Mouse (Mus musculus): ENCODE data around the gene Shd. TPM values are rescaled to one million over a fixed set of nuclear protein-coding genes. Genes with fewer than 3 reads are reported as not detected.
A peak's percentile ranks its signal among the peaks of the same experiment; 100 is the strongest.

The Shd gene
- polyA plus RNA-seq, 1 experiment, result 4.3 TPM

DNA sequence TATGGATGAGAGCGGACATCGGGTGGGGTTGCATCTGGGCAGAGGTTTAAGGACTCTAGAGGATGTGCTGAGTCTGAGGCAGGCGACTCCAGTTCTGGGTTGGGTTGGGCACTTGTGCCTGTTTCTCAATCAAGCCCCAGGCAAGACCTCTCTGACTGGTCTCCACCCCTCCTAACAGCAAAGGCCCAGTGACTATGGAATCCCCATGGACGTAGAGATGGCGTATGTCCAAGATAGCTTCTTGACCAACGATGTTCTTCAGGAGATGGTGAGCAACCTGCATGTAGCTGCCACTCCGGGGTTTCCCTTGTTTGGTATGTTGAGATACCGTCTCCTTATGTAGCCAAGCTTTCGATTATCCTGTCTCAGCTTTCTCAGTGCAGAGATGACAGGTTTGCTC lies 45.0 kb downstream of the Shd start:
- H3K36me3 ChIP-seq (ENCODE audit: control insufficient read depth, insufficient read depth, low read length, poor library complexity, severe bottlenecking), result peaks cover 39% of the 10 kb centered on the region
- TF ChIP-seq CTCF (IDR thresholded peaks at IDR 0.05; ENCODE audit: low read depth, low read length) (no peak), POLR2A (IDR thresholded peaks at IDR 0.05; ENCODE audit: insufficient read depth, low read length) (no peak), EP300 (IDR thresholded peaks at IDR 0.05; ENCODE audit: insufficient read depth, low read depth, low read length) (no peak)
- no peaks in the 10 kb centered on the region for H3K9me3 ChIP-seq (replicated peaks; ENCODE audit: control insufficient read depth, insufficient read depth, low read length, poor library complexity, severe bottlenecking)

DNA sequence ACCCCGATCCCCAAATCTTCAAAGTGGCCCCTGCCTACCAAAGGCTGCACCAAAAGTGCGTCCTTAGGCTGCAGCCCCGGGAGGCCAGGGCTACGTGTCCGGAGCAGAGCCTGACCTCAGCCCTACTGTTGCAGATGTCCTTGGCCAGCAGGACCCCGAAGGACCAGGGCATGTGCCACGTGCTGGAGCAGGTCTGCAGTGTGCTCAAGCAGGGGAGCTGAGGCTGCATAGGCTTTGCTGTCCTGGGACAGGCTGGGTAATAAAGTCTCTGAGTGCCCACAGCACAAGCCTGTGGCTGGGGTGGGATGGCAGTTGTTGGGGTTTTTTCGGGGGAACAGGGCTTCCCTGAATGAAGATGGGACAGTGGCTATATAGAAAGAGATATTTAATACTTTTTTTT lies 46.1 kb downstream of the Shd start:
- Histone ChIP-seq H3K36me3 (ENCODE audit: control insufficient read depth, insufficient read depth, low read length, poor library complexity, severe bottlenecking) (peaks cover 37% of the 10 kb centered on the region), H3K4me3 (ENCODE audit: low read depth, low read length) (no peak overlapping the region), H3K27ac (ENCODE audit: insufficient read depth, low read length) (no peak overlapping the region), H3K9ac (ENCODE audit: low read depth, poor library complexity, severe bottlenecking) (no peak overlapping the region), H3K27me3 (ENCODE audit: control insufficient read depth, insufficient read depth, low read length, poor library complexity, severe bottlenecking) (no peaks in the 10 kb centered on the region), H3K9me3 (replicated peaks; ENCODE audit: control insufficient read depth, insufficient read depth, low read length, poor library complexity, severe bottlenecking) (no peaks in the 10 kb centered on the region), H3K4me1 (ENCODE audit: control insufficient read depth, insufficient read depth, low read length) (no peaks in the 10 kb centered on the region)
- TF ChIP-seq EP300 (IDR thresholded peaks at IDR 0.05; ENCODE audit: insufficient read depth, low read depth, low read length), result no peak
- TF ChIP-seq POLR2A (IDR thresholded peaks at IDR 0.05; ENCODE audit: insufficient read depth, low read length), result no peak
- TF ChIP-seq CTCF (IDR thresholded peaks at IDR 0.05; ENCODE audit: low read depth, low read length), result no peak

More for the DNA sequence above, 45.0 kb downstream of the Shd start:
- Histone ChIP-seq H3K27ac (ENCODE audit: insufficient read depth, low read length) (no peak overlapping the region), H3K9ac (ENCODE audit: low read depth, poor library complexity, severe bottlenecking) (no peak overlapping the region), H3K4me1 (ENCODE audit: control insufficient read depth, insufficient read depth, low read length) (peaks cover 1% of the 10 kb centered on the region), H3K4me3 (ENCODE audit: low read depth, low read length) (no peak overlapping the region), H3K27me3 (ENCODE audit: control insufficient read depth, insufficient read depth, low read length, poor library complexity, severe bottlenecking) (no peaks in the 10 kb centered on the region)

DNA sequence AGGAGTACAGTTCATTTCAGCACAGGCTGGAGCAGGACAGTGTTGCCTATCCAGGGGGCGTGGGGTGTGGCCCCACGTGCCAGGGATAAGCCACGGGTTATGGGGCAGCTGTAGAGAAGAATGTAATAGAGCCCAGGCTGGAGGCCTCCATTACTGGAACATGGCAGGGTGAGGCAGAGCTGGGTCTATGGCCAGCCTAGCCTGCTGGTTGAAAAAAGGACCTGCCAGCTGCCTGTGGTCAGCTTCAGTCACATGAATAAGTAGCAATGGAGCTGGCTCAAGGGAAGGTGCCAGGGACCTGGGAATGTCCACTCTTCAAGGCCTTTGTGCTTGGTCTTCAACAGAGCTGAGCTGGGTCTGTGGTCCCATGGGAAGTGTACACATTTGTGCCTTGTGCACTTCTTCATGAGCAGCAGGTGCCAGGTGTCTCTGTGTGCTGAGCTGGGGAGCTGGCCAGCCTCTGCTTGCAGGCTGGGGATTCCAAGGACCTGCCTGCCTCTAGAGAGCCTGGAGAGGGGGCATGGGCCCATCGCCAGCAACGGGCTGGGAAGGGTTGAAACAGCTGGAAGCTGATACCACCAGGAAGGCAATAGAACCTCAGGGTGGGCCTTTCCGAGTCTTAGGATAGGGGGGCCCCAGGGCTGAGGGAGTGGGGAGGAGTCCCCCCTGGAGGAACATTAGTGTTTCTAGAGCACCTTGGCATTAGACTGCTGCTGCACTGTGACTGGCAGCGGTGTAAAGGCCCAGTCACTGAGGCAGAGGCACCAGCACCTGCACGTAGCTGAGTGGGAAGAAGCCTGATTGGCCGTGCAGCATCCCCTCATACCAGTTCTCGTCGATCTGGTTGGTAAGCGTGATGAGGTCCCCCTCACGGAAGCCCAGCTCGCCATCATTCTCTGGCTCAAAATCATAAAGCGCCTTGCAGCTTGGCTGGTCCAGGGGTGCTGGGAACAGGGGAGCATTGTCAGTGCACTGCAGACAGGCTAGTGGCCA lies 46.8 kb downstream of the Shd start:
- no peak overlapping the region for H3K27ac ChIP-seq (ENCODE audit: insufficient read depth, low read length)
- H3K4me3 ChIP-seq (ENCODE audit: low read depth, low read length), result no peak overlapping the region
- H3K27me3 ChIP-seq (ENCODE audit: control insufficient read depth, insufficient read depth, low read length, poor library complexity, severe bottlenecking), result no peaks in the 10 kb centered on the region
- H3K36me3 ChIP-seq (ENCODE audit: control insufficient read depth, insufficient read depth, low read length, poor library complexity, severe bottlenecking), result peaks cover 31% of the 10 kb centered on the region
- no peaks in the 10 kb centered on the region for H3K4me1 ChIP-seq (ENCODE audit: control insufficient read depth, insufficient read depth, low read length)
- no peak overlapping the region for H3K9ac ChIP-seq (ENCODE audit: low read depth, poor library complexity, severe bottlenecking)
- TF ChIP-seq POLR2A (IDR thresholded peaks at IDR 0.05; ENCODE audit: insufficient read depth, low read length) (no peak), EP300 (IDR thresholded peaks at IDR 0.05; ENCODE audit: insufficient read depth, low read depth, low read length) (no peak), CTCF (IDR thresholded peaks at IDR 0.05; ENCODE audit: low read depth, low read length) (no peak)
- no peaks in the 10 kb centered on the region for H3K9me3 ChIP-seq (replicated peaks; ENCODE audit: control insufficient read depth, insufficient read depth, low read length, poor library complexity, severe bottlenecking)

DNA sequence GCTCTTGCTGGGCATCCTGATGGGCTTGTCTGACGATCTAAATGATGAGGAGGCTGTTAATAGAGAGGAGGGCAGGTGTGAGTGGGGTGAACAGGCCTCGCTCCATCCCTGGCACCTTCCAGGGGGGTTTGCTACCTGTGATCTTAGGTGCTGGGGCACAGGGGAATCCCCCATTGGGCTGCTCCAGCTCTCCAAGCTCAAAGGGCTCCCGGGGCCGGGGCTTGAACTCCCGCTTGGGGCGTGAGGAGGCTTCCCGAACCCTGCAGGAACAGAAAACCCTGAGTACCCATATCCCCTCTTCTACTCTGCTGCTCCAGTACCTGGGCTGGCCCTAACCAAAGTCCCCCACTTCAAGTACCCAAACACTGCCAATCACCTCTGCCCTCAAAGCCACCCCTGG lies 47.6 kb downstream of the Shd start:
- no peaks in the 10 kb centered on the region for H3K4me1 ChIP-seq (ENCODE audit: control insufficient read depth, insufficient read depth, low read length)
- no peak overlapping the region for H3K9ac ChIP-seq (ENCODE audit: low read depth, poor library complexity, severe bottlenecking)
- peaks cover 26% of the 10 kb centered on the region for H3K36me3 ChIP-seq (ENCODE audit: control insufficient read depth, insufficient read depth, low read length, poor library complexity, severe bottlenecking)
- H3K27me3 ChIP-seq (ENCODE audit: control insufficient read depth, insufficient read depth, low read length, poor library complexity, severe bottlenecking), result no peaks in the 10 kb centered on the region
- H3K27ac ChIP-seq (ENCODE audit: insufficient read depth, low read length), result no peak overlapping the region
- no peak for TF ChIP-seq POLR2A (IDR thresholded peaks at IDR 0.05; ENCODE audit: insufficient read depth, low read length)
- no peak for TF ChIP-seq EP300 (IDR thresholded peaks at IDR 0.05; ENCODE audit: insufficient read depth, low read depth, low read length)
- TF ChIP-seq CTCF (IDR thresholded peaks at IDR 0.05; ENCODE audit: low read depth, low read length), result no peak
- H3K9me3 ChIP-seq (replicated peaks; ENCODE audit: control insufficient read depth, insufficient read depth, low read length, poor library complexity, severe bottlenecking), result no peaks in the 10 kb centered on the region
- no peak overlapping the region for H3K4me3 ChIP-seq (ENCODE audit: low read depth, low read length)

DNA sequence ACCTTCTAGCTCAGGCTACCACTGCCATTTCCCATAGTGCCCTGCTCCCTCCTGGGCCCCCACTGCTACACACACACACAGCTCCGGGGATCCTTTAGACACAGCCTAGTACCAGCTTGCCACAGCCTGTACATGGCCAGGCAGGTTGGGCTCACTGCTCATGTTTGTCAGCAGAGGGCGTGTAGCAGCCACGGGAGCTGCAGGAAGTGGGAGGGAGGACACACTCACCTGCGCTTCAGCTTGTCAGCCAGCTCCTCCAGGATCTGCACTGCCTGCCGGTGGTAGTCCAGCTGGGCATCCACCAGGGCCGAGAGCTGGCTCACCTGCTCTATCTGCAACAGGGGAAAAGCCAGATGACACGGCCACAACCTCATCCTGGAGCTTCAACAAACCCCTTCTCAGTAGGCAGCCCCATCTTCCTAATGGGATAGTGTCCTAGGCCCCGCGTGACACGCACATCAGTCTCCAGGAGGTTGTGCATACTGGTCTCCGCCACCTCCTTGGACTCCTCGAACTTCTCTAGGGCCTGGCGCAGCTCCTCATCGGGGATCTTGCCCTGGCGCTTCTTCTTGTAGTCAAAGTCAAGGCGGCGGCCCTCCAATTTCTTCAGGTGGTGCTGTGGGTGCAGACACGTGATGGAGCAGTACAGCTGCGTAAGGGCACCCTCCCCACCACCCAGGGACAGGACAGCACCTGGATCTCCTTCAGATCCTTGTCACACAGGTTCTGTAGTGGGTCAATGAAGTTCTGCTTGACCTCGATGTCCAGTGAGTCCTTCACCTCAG lies 48.3 kb downstream of the Shd start:
- no peak overlapping the region for H3K4me3 ChIP-seq (ENCODE audit: low read depth, low read length)
- H3K36me3 ChIP-seq (ENCODE audit: control insufficient read depth, insufficient read depth, low read length, poor library complexity, severe bottlenecking), result peaks cover 26% of the 10 kb centered on the region

More for the DNA sequence above, 48.3 kb downstream of the Shd start:
- no peak for TF ChIP-seq EP300 (IDR thresholded peaks at IDR 0.05; ENCODE audit: insufficient read depth, low read depth, low read length)
- peak; percentile 74 for TF ChIP-seq CTCF (IDR thresholded peaks at IDR 0.05; ENCODE audit: low read depth, low read length)
- Histone ChIP-seq H3K27ac (ENCODE audit: insufficient read depth, low read length) (no peak overlapping the region), H3K4me1 (ENCODE audit: control insufficient read depth, insufficient read depth, low read length) (no peaks in the 10 kb centered on the region), H3K27me3 (ENCODE audit: control insufficient read depth, insufficient read depth, low read length, poor library complexity, severe bottlenecking) (no peaks in the 10 kb centered on the region), H3K9me3 (replicated peaks; ENCODE audit: control insufficient read depth, insufficient read depth, low read length, poor library complexity, severe bottlenecking) (no peaks in the 10 kb centered on the region), H3K9ac (ENCODE audit: low read depth, poor library complexity, severe bottlenecking) (no peak overlapping the region)

Measured in ES-Bruce4 (cell line).